In the genomic region with DNA sequence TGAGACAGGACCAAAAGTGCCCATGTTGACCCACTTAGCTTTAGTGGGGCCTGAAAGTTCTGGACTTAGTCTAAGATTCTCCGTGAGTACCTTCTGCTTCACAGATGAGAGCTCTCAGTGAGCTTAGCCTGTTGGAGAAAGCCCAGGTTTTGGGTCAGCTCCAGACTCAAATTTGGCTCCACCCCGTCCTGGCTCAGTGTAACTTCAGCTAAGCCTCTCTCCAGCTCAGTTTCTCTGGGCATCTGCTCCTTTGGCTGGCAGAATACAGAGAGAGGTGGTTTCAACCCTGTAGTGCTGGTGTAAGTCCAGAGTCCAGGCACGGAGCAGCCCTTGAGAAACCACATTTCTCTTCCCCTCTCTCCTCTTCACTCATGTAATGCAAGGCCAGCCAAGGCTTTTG, we compare ENCODE assay signal across 14 mouse cellular contexts. TPM values are rescaled to one million over a fixed set of nuclear protein-coding genes. Genes with fewer than 3 reads are reported as not detected.
DNase-seq lines count a peak whose midpoint lies in the region; ATAC-seq and TF ChIP-seq lines count a peak whose summit lies in the region.
"Had no signal": no experiment of that assay in that cellular context is flagged by ENCODE, and none has a peak within 500 bp of the region (broad histone marks: within the 10 kb centered on the region; RNA-seq: fewer than 3 reads in every experiment).

No protein-coding gene starts in this region.

- no peak overlapping the region for H3K27ac ChIP-seq in gastrocnemius, adult 2 months
- H3K27ac ChIP-seq in left cerebral cortex, adult 2 months = no peak overlapping the region
- H3K27ac ChIP-seq: hindbrain, embryonic 14.5 days; kidney, postnatal 0 days; limb, embryonic 13.5 days; lung, embryonic 15.5 days had no signal

- no peak for TF ChIP-seq CTCF in gastrocnemius, adult 2 months (IDR thresholded peaks at IDR 0.05)
- TF ChIP-seq CTCF in left cerebral cortex, adult 2 months (IDR thresholded peaks at IDR 0.05) = no peak

- ATAC-seq in cerebellum, adult (ENCODE audit: insufficient number of reproducible peaks, low FRiP score, low TSS enrichment) = peak; percentile 70

- intact Hi-C loops in gastrocnemius, adult 2 months (cut with DNase I) = no loop called here
- intact Hi-C loops in left cerebral cortex, postnatal 4 days (cut with DNase I) = no loop called here
- intact Hi-C loops in left cerebral cortex, adult 2 months (cut with DNase I) = loop anchor here (5.0 kb wide), 1 partner anchor 760 kb away; no protein-coding TSS in a partner anchor

- no peak overlapping the region for H3K4me3 ChIP-seq in gastrocnemius, adult 2 months
- H3K4me3 ChIP-seq in left cerebral cortex, adult 2 months = no peak overlapping the region
- H3K4me3 ChIP-seq: limb, embryonic 13.5 days; lung, embryonic 15.5 days had no signal

- DNase-seq in gastrocnemius, adult 2 months = peak; percentile 39
- no peak for DNase-seq in gastrocnemius, adult 8-10 months (ENCODE audit: low spot score in 2 of 2)
- peak; percentile 84 for DNase-seq in left cerebral cortex, postnatal 4 days
- no peak for DNase-seq in left cerebral cortex, adult 2 months (ENCODE audit: extremely low spot score in 1 of 2, low spot score in 2 of 2)
- peak; percentile 93 for DNase-seq in cerebellum, adult 9-11 months
- no peak for DNase-seq in c-Kit-positive CD71-positive TER-119-positive erythroid progenitor cells, embryonic 14.5 days (ENCODE audit: low spot score)
- DNase-seq: embryo, embryonic 11 days; gastrocnemius, postnatal 14 days; layer of hippocampus, postnatal 36 days had no signal

RNA-seq across cellular contexts. Expression of a gene that starts 29.8 kb away (rescaled TPM):
- total RNA-seq in gastrocnemius, adult 2 months (2021) = 10 to 100 TPM; 19.2 to 21.3 TPM
- total RNA-seq in gastrocnemius, adult 8-10 months (2022) = 10 to 100 TPM; 16.2 to 20.2 (median 17.5) TPM
- 10 to 100 TPM; 49.0 to 53.1 TPM for total RNA-seq in left cerebral cortex, postnatal 4 days (2021)
- total RNA-seq in left cerebral cortex, adult 2 months (2021) = 10 to 100 TPM; 57.1 to 64.9 TPM

Comparison
In these comparisons a context has a peak if more than half of its experiments do, and no peak if none do; other contexts are left out.
1. DNase-seq: peak in gastrocnemius, adult 2 months (single experiment), left cerebral cortex, postnatal 4 days (single experiment) and cerebellum, adult 9-11 months (single experiment); none in gastrocnemius, adult 8-10 months (0 of 2), left cerebral cortex, adult 2 months (0 of 2) and c-Kit-positive CD71-positive TER-119-positive erythroid progenitor cells, embryonic 14.5 days (single experiment).